27 mouse cellular contexts compared by ENCODE assay signal in genomic region chr17:72658744-72659143, GRCm38 (mm10). TPM values are rescaled to one million over a fixed set of nuclear protein-coding genes. Genes with fewer than 3 reads are reported as not detected.
DNase-seq lines count a peak whose midpoint lies in the region; ATAC-seq and TF ChIP-seq lines count a peak whose summit lies in the region.
"Had no signal": no experiment of that assay in that cellular context is flagged by ENCODE, and none has a peak within 500 bp of the region (broad histone marks: within the 10 kb centered on the region; RNA-seq: fewer than 3 reads in every experiment).

No protein-coding gene starts in this region.

- H3K27ac ChIP-seq in cerebellum, adult 2 months (ENCODE audit: insufficient read depth, low read length): no peak overlapping the region
- H3K27ac ChIP-seq in midbrain, embryonic 11.5 days (ENCODE audit: low read depth, low read length): no peak overlapping the region
- no peak overlapping the region for H3K27ac ChIP-seq in midbrain, embryonic 13.5 days
- no peak overlapping the region for H3K27ac ChIP-seq in stomach, embryonic 14.5 days (ENCODE audit: low read length)
- H3K27ac ChIP-seq: heart, embryonic 10.5 days; limb, embryonic 15.5 days; liver, embryonic 14.5 days; lung, embryonic 15.5 days; midbrain, embryonic 15.5 days had no signal

- TF ChIP-seq POLR2A in cerebellum, adult 2 months (IDR thresholded peaks at IDR 0.05; ENCODE audit: borderline replicate concordance, insufficient read depth, low read length): no peak

- peak; percentile 12 to 25 for DNase-seq in cerebellum, postnatal 10 days
- no peak for DNase-seq in cerebellum, adult 2 months
- no peak for DNase-seq in midbrain, embryonic 11.5 days (ENCODE audit: low spot score, missing footprints)
- DNase-seq in embryo, embryonic 9.5 days (ENCODE audit: extremely low spot score): peak; percentile 11
- no peak for DNase-seq in gastrocnemius, postnatal 10 days
- no peak for DNase-seq in natural killer cell, adult 2 months (ENCODE audit: low spot score in 2 of 2)
- DNase-seq: adrenal gland, adult 2 months; cerebellum, adult 11 months; forebrain, postnatal 0 days; kidney, adult 18-20 months; kidney, postnatal 4 days; layer of hippocampus, adult 9-11 months; lung, postnatal 36 days; right cerebral cortex, postnatal 25 days; thymus, adult 18-20 months; thymus, postnatal 4 days had no signal

- 0 out of 2 replicates have a peak, but pooled peaks have one; percentile 30 for ATAC-seq in midbrain, embryonic 11.5 days (ENCODE audit: low FRiP score)
- no peak for ATAC-seq in midbrain, embryonic 13.5 days
- ATAC-seq in stomach, embryonic 14.5 days (ENCODE audit: insufficient number of reproducible peaks, insufficient read depth, low FRiP score, low read depth): 0 out of 2 replicates have a peak, but pooled peaks have one; percentile 28
- ATAC-seq: forebrain, postnatal 0 days; midbrain, embryonic 15.5 days had no signal

- H3K4me3 ChIP-seq in cerebellum, adult 2 months (replicated peaks; ENCODE audit: insufficient read depth, low read depth, low read length): no peak overlapping the region
- H3K4me3 ChIP-seq in midbrain, embryonic 11.5 days (ENCODE audit: low read depth, low read length): no peak overlapping the region
- H3K4me3 ChIP-seq in midbrain, embryonic 13.5 days (replicated peaks): no peak overlapping the region
- H3K4me3 ChIP-seq in stomach, embryonic 14.5 days (ENCODE audit: low read depth, low read length): no peak overlapping the region
- H3K4me3 ChIP-seq: heart, embryonic 10.5 days; limb, embryonic 15.5 days; lung, embryonic 15.5 days; megakaryocyte, embryonic 14.5 days; midbrain, embryonic 15.5 days had no signal

- H3K27me3 ChIP-seq in cerebellum, adult 2 months (ENCODE audit: control insufficient read depth, insufficient read depth, low read length): no peaks in the 10 kb centered on the region; the same call in 1 of the 2 replicates
- H3K27me3 ChIP-seq in midbrain, embryonic 11.5 days (ENCODE audit: control insufficient read depth, insufficient read depth, low read length): no peaks in the 10 kb centered on the region
- H3K27me3 ChIP-seq in midbrain, embryonic 13.5 days: no peaks in the 10 kb centered on the region
- H3K27me3 ChIP-seq in stomach, embryonic 14.5 days (ENCODE audit: control insufficient read depth, insufficient read depth, low read length): no peaks in the 10 kb centered on the region
- H3K27me3 ChIP-seq: limb, embryonic 15.5 days; lung, embryonic 15.5 days; megakaryocyte, embryonic 14.5 days; midbrain, embryonic 15.5 days had no signal

- H3K4me1 ChIP-seq in cerebellum, adult 2 months (ENCODE audit: control insufficient read depth, insufficient read depth, low read length): no peaks in the 10 kb centered on the region
- peaks cover 5% of the 10 kb centered on the region; the same call in 1 of the 2 replicates for H3K4me1 ChIP-seq in midbrain, embryonic 11.5 days (ENCODE audit: control insufficient read depth, insufficient read depth, low read length)
- H3K4me1 ChIP-seq in midbrain, embryonic 13.5 days (replicated peaks): peaks cover 17% of the 10 kb centered on the region
- H3K4me1 ChIP-seq in stomach, embryonic 14.5 days (ENCODE audit: control insufficient read depth, insufficient read depth, low read length): no peaks in the 10 kb centered on the region
- H3K4me1 ChIP-seq: lung, embryonic 15.5 days; megakaryocyte, embryonic 14.5 days had no signal

- no peaks in the 10 kb centered on the region for H3K9me3 ChIP-seq in midbrain, embryonic 11.5 days (ENCODE audit: control insufficient read depth, low read length)
- H3K9me3 ChIP-seq in midbrain, embryonic 13.5 days: no peaks in the 10 kb centered on the region
- no peaks in the 10 kb centered on the region for H3K9me3 ChIP-seq in stomach, embryonic 14.5 days (ENCODE audit: control insufficient read depth, low read depth, low read length)
- H3K9me3 ChIP-seq: heart, embryonic 10.5 days; limb, embryonic 15.5 days; lung, embryonic 15.5 days; midbrain, embryonic 15.5 days had no signal

- H3K36me3 ChIP-seq in midbrain, embryonic 11.5 days (ENCODE audit: control insufficient read depth, insufficient read depth, low read length): no peaks in the 10 kb centered on the region
- H3K36me3 ChIP-seq in midbrain, embryonic 13.5 days: no peaks in the 10 kb centered on the region
- no peaks in the 10 kb centered on the region for H3K36me3 ChIP-seq in stomach, embryonic 14.5 days (ENCODE audit: control insufficient read depth, insufficient read depth, low read length)
- H3K36me3 ChIP-seq: heart, embryonic 10.5 days; limb, embryonic 15.5 days; lung, embryonic 15.5 days; midbrain, embryonic 15.5 days had no signal

- no peak overlapping the region for H3K9ac ChIP-seq in midbrain, embryonic 11.5 days (ENCODE audit: low read length)
- H3K9ac ChIP-seq in midbrain, embryonic 13.5 days (replicated peaks): no peak overlapping the region
- no peak overlapping the region for H3K9ac ChIP-seq in stomach, embryonic 14.5 days (replicated peaks; ENCODE audit: low read depth, low read length)
- H3K9ac ChIP-seq: forebrain, postnatal 0 days; limb, embryonic 15.5 days; liver, embryonic 14.5 days; lung, embryonic 15.5 days; midbrain, embryonic 15.5 days had no signal

- WGBS in cerebellum, adult 2 months: 55% methylated on average over 6 of the region's 6 CpGs
- WGBS in midbrain, embryonic 11.5 days: 62% methylated on average over 6 of the region's 6 CpGs
- 74% methylated on average over 6 of the region's 6 CpGs for WGBS in midbrain, embryonic 13.5 days
- WGBS in stomach, embryonic 14.5 days: 58% methylated on average over 6 of the region's 6 CpGs

- H3K4me2 ChIP-seq in midbrain, embryonic 11.5 days: no peak overlapping the region
- no peak overlapping the region for H3K4me2 ChIP-seq in midbrain, embryonic 13.5 days (replicated peaks)
- no peak overlapping the region for H3K4me2 ChIP-seq in stomach, embryonic 14.5 days (replicated peaks; ENCODE audit: low read depth, low read length)
- H3K4me2 ChIP-seq: limb, embryonic 15.5 days; lung, embryonic 15.5 days; midbrain, embryonic 15.5 days had no signal

- no peak for TF ChIP-seq CTCF in cerebellum, adult 2 months (IDR thresholded peaks at IDR 0.05; ENCODE audit: borderline replicate concordance, insufficient read depth, low read depth, low read length)

RNA-seq across cellular contexts. Expression of gene Alk, which starts 54.3 kb away (rescaled TPM):
- 1.2 and 1.6 TPM in 2 replicates for polyA plus RNA-seq in cerebellum, adult 2 months (2012; rRNA removed)
- 0.18 TPM in 2 replicates for polyA plus RNA-seq in midbrain, embryonic 11.5 days (2014; fragmentation: Nextera tagmentation; extraction: Ambion mirVana)
- polyA plus RNA-seq in midbrain, embryonic 13.5 days (2015; fragmentation: Nextera tagmentation; extraction: Ambion mirVana): 2.7 and 2.9 TPM in 2 replicates
- polyA plus RNA-seq in stomach, embryonic 14.5 days (2014; fragmentation: Nextera tagmentation; extraction: Ambion mirVana): 1.8 and 2.1 TPM in 2 replicates
- total RNA-seq in gastrocnemius, postnatal 10 days (2021): under 1 TPM; 0.54 to 0.63 TPM
- total RNA-seq: gastrocnemius, adult 18-20 months; hematopoietic stem cell, adult 5-6 weeks had no signal
- polyA plus RNA-seq: spleen, adult 2 months had no signal

Comparison
In these comparisons a context has a peak if more than half of its experiments do, and no peak if none do; other contexts are left out.
1. DNase-seq: peak in cerebellum, postnatal 10 days (2 of 2) and embryo, embryonic 9.5 days (single experiment); none in cerebellum, adult 2 months (0 of 2), midbrain, embryonic 11.5 days (single experiment), gastrocnemius, postnatal 10 days (single experiment) and natural killer cell, adult 2 months (0 of 2).